Mouse (Mus musculus): Measurements from ENCODE around the gene Dysf.

The Dysf gene

GRCm38 (mm10) chr6:84053874-84054530 is 45.6 kb downstream of the Dysf start:
- no peak for DNase-seq

- no peak for DNase-seq
Measured at GRCm38 (mm10) chr6:84055619-84056018, 47.2 kb downstream of the Dysf start.

- no peak for DNase-seq
Measured at GRCm38 (mm10) chr6:84057216-84057615, 48.8 kb downstream of the Dysf start.

- no peak for DNase-seq
Measured at GRCm38 (mm10) chr6:84058671-84059141, 50.3 kb downstream of the Dysf start.

- DNase-seq = no peak
Measured at GRCm38 (mm10) chr6:84059771-84060414, 51.5 kb downstream of the Dysf start.

DNA sequence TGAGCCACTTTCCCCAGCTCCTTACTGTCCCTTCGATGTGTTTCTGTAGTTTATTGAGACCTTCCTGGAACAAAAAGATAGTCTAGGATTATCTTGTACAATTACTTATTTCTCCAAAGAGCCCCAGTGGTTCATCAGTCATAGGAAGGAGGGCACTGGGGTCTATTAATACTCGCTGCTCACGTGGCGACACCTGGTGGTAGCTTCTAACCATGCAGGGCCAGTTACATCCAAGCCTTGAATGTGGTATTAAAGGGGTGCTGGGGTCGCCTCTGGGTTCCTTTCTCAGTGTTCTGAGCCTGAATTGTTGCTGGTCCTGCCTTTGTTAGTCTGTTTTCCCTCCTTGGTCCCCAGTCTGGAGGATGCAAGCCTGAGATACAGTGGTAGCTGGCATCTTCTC is 52.9 kb downstream of the Dysf start:
- DNase-seq = peak; percentile 24

GRCm38 (mm10) chr6:84062541-84062940 is 54.2 kb downstream of the Dysf start:
- no peak for DNase-seq

- no peak for DNase-seq
Measured at GRCm38 (mm10) chr6:84068236-84068635, 59.8 kb downstream of the Dysf start.

DNA sequence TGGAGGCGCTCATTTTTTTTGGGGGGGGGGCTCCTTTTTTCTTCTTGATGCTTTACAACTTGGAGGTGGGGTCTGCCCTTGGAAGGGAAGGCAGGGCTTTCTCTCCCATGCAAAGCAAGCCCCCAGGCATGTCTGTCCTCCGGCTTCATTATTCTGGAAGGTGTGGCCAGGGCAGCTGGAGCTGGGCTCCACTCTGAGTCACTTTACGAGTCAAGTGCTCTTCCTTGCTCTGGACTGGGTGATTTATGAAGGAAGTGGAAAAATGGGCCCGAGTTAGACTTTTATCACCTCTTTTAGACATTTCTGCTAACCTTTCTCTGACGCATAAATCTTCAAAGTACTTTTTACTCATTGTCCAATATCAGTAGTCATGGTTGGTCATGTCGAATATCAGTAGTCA is 61.9 kb downstream of the Dysf start:
- no peak for DNase-seq

DNA sequence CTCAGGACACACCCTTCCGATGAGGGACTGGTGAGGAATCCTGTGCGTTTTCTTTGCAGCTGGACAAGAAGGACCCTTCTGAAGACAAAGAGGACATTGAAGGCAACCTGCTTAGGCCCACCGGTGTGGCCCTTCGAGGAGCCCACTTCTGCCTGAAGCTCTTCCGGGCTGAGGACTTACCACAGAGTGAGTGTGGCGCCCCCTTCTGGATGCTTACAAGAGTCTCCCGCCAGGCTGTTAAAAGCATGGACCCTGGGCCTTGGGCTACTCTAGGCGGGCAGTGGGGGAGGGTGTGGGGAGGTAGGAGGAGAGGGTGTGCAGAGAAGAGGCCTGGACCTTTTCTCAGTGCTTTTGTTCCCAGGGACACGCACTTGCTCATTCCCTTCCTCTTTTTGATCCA is 64.2 kb downstream of the Dysf start:
- DNase-seq = no peak

GRCm38 (mm10) chr6:84078172-84078571 is 69.8 kb downstream of the Dysf start:
- no peak for DNase-seq

- DNase-seq = no peak
Measured at GRCm38 (mm10) chr6:84080631-84081030, 72.2 kb downstream of the Dysf start.

DNA sequence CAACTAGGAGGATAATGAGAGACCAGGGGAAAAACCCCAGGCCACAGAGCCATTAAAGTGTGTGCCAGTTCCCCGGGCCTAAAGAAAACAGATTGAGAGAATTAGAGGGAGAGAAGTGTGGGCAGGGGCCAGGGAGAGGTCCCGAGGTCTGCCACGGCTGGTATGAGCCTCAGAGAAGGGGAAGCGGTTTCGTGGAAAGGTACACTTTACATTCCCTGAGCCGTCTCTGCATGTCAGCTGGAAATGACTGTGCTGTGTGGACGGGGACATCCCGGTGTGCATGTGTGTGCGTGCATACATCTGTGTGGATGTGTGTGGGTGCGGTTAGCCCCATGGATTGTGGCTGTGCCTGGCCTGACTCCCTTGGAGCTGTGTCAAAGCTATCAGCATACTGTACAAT is 76.4 kb downstream of the Dysf start:
- DNase-seq = no peak

DNA sequence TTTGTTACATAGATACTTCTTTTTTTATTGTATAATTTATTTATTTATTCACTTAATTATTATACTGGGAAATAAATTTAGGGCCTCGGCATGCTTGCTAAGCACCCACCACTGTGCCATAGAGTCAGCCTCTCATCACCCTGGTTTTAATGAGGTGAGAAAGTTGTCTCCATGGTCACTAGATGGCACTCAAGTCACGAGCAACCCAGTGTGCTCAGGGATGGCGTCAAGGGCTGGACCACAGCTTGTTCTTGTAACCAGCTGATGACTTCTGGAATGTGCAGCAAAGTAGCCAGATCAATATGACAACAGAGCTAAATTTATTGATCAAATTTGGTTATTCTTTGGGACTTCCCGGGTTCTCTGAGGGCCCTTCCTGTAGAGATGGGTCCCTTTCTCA is 85.1 kb downstream of the Dysf start:
- peak; percentile 18 for DNase-seq

GRCm38 (mm10) chr6:84094536-84094935 is 86.1 kb downstream of the Dysf start:
- no peak for DNase-seq

DNA sequence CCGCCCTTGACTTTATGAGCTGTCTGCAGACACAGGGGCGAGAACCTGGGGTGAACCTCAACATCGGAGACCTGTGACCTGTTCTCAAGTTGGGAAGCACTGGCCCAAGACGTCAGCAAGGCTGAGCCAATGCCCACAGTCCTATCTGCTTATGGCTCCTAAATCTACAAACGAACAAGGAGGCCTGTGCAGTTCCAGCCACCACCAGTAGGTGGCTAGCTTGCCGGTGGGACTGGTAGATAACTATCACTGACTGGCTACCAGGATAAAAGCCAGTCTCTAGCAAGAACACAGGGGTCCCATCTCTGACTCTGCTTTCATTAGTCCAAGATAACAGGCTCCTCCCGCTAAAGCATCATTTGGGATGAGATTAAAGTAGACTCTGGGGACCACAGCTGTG is 86.6 kb downstream of the Dysf start:
- peak; percentile 48 for DNase-seq

GRCm38 (mm10) chr6:84095882-84096281 is 87.5 kb downstream of the Dysf start:
- peak; percentile 45 for DNase-seq

GRCm38 (mm10) chr6:84102002-84102401 is 93.6 kb downstream of the Dysf start:
- no peak for DNase-seq

DNA sequence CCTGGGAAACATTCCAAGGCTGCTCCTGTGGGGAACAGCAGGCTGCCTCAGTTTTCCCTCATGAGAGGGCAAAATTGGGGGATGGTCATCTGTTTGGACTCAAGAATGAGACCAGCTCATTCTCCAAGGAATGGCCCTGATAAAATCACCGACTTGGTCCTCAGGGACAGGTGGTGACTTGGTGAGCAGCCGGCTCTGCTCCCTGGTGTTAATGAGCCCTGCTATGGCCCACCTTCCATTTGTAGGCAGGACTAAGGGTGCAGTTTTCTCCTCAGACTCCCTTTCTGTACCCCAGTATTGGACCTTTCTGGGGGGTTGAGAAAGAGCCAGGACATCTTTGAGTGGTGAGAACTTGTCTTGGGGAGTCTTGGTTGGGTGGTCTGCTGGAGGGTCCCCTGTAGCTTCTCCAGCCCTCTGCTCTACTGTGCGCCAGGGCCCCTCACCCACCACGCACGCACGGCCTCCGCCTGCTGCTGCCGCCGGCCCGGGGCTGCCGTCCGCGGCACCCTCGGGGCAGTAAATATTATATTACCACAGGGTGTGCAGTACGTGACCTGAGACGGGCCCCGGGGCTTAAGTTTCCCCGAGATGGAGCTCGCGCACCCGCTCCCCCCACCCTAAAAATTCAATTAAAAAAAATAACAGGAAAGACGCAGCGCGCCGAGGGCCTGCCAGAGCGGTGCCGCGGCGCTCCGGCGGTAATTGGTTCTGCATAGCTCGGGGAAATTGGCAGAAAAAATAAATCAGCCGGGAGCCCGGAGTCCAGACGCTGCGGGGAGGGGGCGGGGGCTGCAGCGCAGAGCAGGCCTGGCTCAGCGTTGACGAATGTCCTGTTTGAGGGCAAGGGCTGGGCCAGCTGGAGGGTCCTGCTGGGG is 97.0 kb downstream of the Dysf start:
- peak; percentile 12 for DNase-seq

DNA sequence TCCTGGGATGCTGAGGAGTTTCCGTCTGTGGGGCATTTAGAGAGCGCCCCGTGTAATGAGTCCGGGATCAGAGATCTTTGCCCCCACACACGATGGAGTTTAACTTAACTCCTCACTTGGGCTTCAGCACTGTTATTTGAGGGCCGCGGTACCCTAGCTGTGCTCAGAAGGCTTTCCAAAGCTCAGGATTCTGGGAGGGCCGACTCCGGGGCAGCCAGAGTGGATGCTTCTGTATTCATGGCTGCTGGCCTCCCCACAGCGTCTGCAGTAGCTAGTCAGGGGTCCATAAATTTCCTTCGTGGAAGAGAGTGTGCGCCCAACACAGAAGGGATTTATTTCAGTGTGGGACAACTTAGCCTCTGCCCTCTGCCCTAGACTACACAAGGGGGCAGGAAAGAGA is 97.7 kb downstream of the Dysf start:
- no peak for DNase-seq

GRCm38 (mm10) chr6:84110377-84110776 is 102.0 kb downstream of the Dysf start:
- no peak for DNase-seq

- no peak for DNase-seq
Measured at GRCm38 (mm10) chr6:84111106-84111505, 102.7 kb downstream of the Dysf start.

GRCm38 (mm10) chr6:84119731-84120530 is 111.5 kb downstream of the Dysf start:
- no peak for DNase-seq

Measured in cerebellum, adult 11 months (tissue).